ENCODE assay signal across 18 mouse cellular contexts in the genomic region with DNA sequence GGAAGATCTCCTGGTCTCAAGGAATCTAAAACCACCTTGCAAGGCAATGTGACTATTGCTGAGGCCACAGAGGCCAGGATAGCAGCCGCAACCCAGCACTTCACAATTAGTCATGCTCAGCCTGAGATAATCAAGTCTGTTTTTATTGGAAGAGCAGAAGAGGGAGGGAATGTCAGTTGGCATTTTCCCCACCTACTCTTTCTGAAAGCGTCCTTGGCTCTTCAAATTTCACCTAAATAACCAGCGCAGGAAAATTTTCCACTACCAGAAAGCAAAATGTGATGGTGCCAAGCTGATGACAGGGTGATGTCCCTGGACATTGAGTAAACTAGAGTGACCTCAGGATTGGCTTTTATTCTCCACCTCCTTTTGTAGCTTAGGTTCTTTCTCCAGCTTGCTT. TPM values are rescaled to one million over a fixed set of nuclear protein-coding genes. Genes with fewer than 3 reads are reported as not detected.
DNase-seq lines count a peak whose midpoint lies in the region; ATAC-seq and TF ChIP-seq lines count a peak whose summit lies in the region.
"Had no signal": no experiment of that assay in that cellular context is flagged by ENCODE, and none has a peak within 500 bp of the region (broad histone marks: within the 10 kb centered on the region; RNA-seq: fewer than 3 reads in every experiment).

No protein-coding gene starts in this region.

- H3K4me2 ChIP-seq in myocyte (ENCODE audit: low read depth), result peak overlapping the region; percentile 27
- no peak overlapping the region for H3K4me2 ChIP-seq in forebrain, embryonic 14.5 days (ENCODE audit: low read length)
- H3K4me2 ChIP-seq: forebrain, embryonic 15.5 days; midbrain, embryonic 12.5 days; neural tube, embryonic 13.5 days had no signal

- peak; percentile 2 for DNase-seq in heart, adult 8-10 months (ENCODE audit: low spot score)
- no peak for DNase-seq in heart, adult 11 months
- DNase-seq in MN1 (ENCODE audit: low spot score), result peak; percentile 6
- peak; percentile 75 for DNase-seq in adrenal gland, adult 2 months
- no peak for DNase-seq in forebrain, embryonic 14.5 days (ENCODE audit: low spot score)
- DNase-seq in kidney, adult 18-20 months, result no peak
- DNase-seq: cerebellum, adult 11-12 months; cerebellum, postnatal 14 days; lung, postnatal 10 days; spleen, adult 18-20 months; thymus, adult 2 months had no signal

- H3K36me3 ChIP-seq in myocyte (ENCODE audit: control insufficient read depth, insufficient read depth), result no peaks in the 10 kb centered on the region
- no peaks in the 10 kb centered on the region for H3K36me3 ChIP-seq in forebrain, embryonic 14.5 days (ENCODE audit: control insufficient read depth, insufficient read depth, low read length)
- H3K36me3 ChIP-seq: forebrain, embryonic 15.5 days; midbrain, embryonic 12.5 days; neural tube, embryonic 13.5 days had no signal

- no peak overlapping the region for H3K9ac ChIP-seq in forebrain, embryonic 14.5 days (ENCODE audit: low read length)
- H3K9ac ChIP-seq: forebrain, embryonic 15.5 days; midbrain, embryonic 12.5 days; neural tube, embryonic 13.5 days had no signal

- TF ChIP-seq POLR2A in myocyte (IDR thresholded peaks at IDR 0.05; ENCODE audit: insufficient read length, low read depth), result no peak

- no peaks in the 10 kb centered on the region for H3K9me3 ChIP-seq in forebrain, embryonic 14.5 days (replicated peaks; ENCODE audit: control insufficient read depth, low read length)
- H3K9me3 ChIP-seq: forebrain, embryonic 15.5 days; midbrain, embryonic 12.5 days; neural tube, embryonic 13.5 days had no signal

- H3K4me1 ChIP-seq in forebrain, embryonic 14.5 days (ENCODE audit: control insufficient read depth, insufficient read depth, low read length), result no peaks in the 10 kb centered on the region
- H3K4me1 ChIP-seq: forebrain, embryonic 15.5 days; midbrain, embryonic 12.5 days; neural tube, embryonic 13.5 days had no signal

- no peaks in the 10 kb centered on the region for H3K27me3 ChIP-seq in myocyte (ENCODE audit: control insufficient read depth, insufficient read depth, insufficient read length)
- H3K27me3 ChIP-seq in forebrain, embryonic 14.5 days (replicated peaks; ENCODE audit: control insufficient read depth, insufficient read depth, low read length), result no peaks in the 10 kb centered on the region
- H3K27me3 ChIP-seq: forebrain, embryonic 15.5 days; midbrain, embryonic 12.5 days; neural tube, embryonic 13.5 days had no signal

- no peak overlapping the region for H3K27ac ChIP-seq in forebrain, embryonic 14.5 days (ENCODE audit: low read depth, low read length)
- H3K27ac ChIP-seq: forebrain, embryonic 15.5 days; hindbrain, postnatal 0 days; kidney, postnatal 0 days; midbrain, embryonic 12.5 days; neural tube, embryonic 13.5 days had no signal

- H3K4me3 ChIP-seq in myocyte, result no peak overlapping the region
- no peak overlapping the region for H3K4me3 ChIP-seq in forebrain, embryonic 14.5 days (ENCODE audit: low read depth, low read length)
- H3K4me3 ChIP-seq: forebrain, embryonic 15.5 days; midbrain, embryonic 12.5 days; neural tube, embryonic 13.5 days had no signal

- WGBS in forebrain, embryonic 14.5 days, result 71% methylated on average over 3 of the region's 3 CpGs

- no peak overlapping the region for H3ac ChIP-seq in myocyte (ENCODE audit: control insufficient read depth, insufficient read length)

- H3K79me2 ChIP-seq in myocyte (ENCODE audit: control insufficient read depth, insufficient read depth), result no peaks in the 10 kb centered on the region

- no peak for ATAC-seq in forebrain, embryonic 14.5 days
- ATAC-seq: forebrain, embryonic 15.5 days; hindbrain, postnatal 0 days; intestine, postnatal 0 days had no signal

TF ChIP-seq in myocyte, 11 proteins besides CTCF, POLR2A, EP300 and RAD21:
- TF ChIP-seq TCF3 (IDR thresholded peaks at IDR 0.05; ENCODE audit: insufficient read length, low read depth) (no peak), MYOG (IDR thresholded peaks at IDR 0.05; ENCODE audit: control insufficient read depth in 1 of 3, insufficient read depth in 1 of 3, insufficient read length in 2 of 3, low read depth in 2 of 3) (no peak), MAX (IDR thresholded peaks at IDR 0.05; ENCODE audit: low read depth) (no peak), SRF (IDR thresholded peaks at IDR 0.05; ENCODE audit: control insufficient read depth, insufficient read length, low read depth) (no peak), E2F4 (IDR thresholded peaks at IDR 0.05; ENCODE audit: insufficient read depth) (no peak)

RNA-seq across cellular contexts. Expression of a gene that starts 57.2 kb away (rescaled TPM):
- 1 to 10 TPM; 2.6 to 3.8 (median 3.0) TPM for total RNA-seq in heart, adult 8-10 months (2022)
- total RNA-seq in adrenal gland, adult 2 months (2021), result 10 to 100 TPM; 39.8 to 76.5 TPM
- polyA plus RNA-seq in adrenal gland, adult 2 months (2012; rRNA removed), result 5.9 and 12.8 TPM in 2 replicates
- polyA plus RNA-seq in myocyte (2012; fragmentation: generic; extraction: Trizol), result 1.7 TPM
- 0.05 and 0.09 TPM in 2 replicates for polyA plus RNA-seq in forebrain, embryonic 14.5 days (2014; fragmentation: Nextera tagmentation; extraction: Ambion mirVana)

Comparison
In these comparisons a context has a peak if more than half of its experiments do, and no peak if none do; other contexts are left out.
1. DNase-seq: peak in heart, adult 8-10 months (single experiment), MN1 (single experiment) and adrenal gland, adult 2 months (single experiment); none in heart, adult 11 months (single experiment), forebrain, embryonic 14.5 days (single experiment) and kidney, adult 18-20 months (single experiment).